Mouse (Mus musculus) skeletal muscle tissue, adult 2 months (tissue): ENCODE data around the gene Slc13a5.

Source experiments
- DNase-seq: peaks from one replicate; pipeline ENCODE4 v3.0.0-alpha.2; 2012; ENCODE audit warnings: low read depth, low spot score

The Slc13a5 gene

DNA sequence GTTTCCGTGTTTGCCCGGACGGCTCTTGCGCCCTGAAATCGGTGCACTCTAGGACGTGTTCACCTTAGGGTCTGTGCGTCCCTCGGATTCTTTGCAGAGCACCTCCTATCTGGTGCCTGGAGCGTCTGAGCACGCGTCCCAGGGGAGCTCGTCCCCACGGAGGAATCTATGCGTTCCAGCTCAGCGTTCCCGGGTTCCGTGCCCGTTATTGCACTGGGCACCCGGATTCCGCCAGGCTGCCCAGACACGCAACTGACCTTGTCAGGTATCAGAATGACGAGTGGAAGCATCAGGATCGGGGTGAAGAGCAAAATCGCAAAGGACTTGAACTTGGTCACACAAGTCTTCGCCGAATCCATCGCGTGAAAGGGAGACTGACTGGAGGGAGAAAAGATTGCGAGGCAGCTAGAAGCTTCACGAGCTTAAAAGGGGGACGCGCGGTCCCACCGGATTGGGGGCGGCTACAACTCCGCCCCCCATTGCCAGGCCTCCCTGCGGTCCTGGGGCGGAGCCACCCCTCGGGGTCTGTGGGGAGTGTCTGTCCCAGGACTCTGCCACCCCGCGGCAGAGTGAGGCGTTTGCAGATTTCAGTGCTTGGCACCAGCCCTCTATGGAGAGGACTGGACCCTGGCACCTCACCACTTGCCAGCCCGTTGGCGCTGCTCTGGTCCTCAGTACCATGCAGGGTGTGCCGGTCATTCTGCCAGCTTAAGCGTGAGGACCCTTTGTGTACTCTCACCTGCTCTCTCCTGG, 639 bp downstream of the Slc13a5 start:
- DNase-seq, result peak; percentile 10

GRCm38 (mm10) chr11:72265483-72265882, 1.5 kb downstream of the Slc13a5 start:
- no peak for DNase-seq

GRCm38 (mm10) chr11:72256441-72256840, 10.6 kb downstream of the Slc13a5 start:
- no peak for DNase-seq

GRCm38 (mm10) chr11:72255629-72256028, 11.4 kb downstream of the Slc13a5 start:
- no peak for DNase-seq

GRCm38 (mm10) chr11:72245196-72245753, 21.7 kb downstream of the Slc13a5 start:
- DNase-seq, result no peak

DNA sequence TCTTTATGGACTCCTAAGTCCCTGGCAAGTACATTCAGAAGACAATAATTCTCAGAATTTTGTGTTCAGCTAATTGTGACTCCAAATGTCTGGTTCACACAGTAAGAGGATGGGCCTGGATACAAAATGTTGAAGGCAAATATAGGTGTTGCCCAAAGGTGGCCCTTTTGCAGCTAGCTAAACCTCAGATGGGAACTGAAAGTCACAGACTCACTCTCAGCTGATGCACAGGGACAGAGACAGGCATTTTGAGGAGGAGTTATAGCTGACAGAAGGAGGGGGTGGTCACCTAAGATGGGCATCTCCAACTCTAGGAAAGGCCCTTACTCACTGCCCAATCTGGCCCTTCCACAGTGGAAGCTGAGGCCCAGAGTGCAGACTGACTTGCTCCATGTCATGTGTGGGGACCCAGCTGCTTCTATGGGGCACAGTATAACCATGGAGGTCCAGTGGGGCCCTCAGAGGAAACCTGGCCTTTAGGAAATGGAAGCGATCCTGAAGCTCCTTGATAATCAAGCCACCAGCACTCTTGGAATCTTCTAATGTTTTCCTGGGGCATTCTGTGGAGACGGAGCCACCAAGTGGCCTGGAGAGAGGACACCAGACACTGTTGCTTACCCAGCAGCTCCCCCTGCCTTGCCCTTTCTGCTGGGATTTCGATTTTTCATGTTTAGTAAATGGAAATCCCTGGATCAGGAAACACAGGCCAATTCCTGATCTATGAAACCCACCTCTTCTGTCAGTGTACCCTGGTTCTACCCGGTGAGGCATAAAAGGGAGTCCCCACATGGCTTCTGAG, 26.8 kb downstream of the Slc13a5 start:
- no peak for DNase-seq

DNA sequence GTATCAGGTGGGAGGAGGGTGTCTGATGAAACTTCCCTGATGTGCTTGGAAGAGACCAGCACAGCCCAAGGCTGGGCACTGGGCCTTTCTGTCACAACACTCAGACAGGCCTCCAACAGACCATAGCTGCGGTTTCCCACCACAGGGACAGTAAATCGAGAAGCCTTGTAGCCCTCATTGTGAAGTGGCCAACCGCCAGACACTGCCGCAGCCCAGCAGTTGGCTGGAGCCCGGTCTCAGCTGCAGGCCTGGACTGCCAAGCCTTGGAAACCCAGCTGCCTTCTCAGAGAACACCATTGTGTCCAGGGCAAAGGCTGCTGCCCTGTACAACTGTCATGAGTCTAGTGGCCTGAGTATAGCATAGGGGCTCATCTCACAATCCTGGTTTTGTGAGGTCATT, 33.0 kb downstream of the Slc13a5 start:
- DNase-seq, result no peak

DNA sequence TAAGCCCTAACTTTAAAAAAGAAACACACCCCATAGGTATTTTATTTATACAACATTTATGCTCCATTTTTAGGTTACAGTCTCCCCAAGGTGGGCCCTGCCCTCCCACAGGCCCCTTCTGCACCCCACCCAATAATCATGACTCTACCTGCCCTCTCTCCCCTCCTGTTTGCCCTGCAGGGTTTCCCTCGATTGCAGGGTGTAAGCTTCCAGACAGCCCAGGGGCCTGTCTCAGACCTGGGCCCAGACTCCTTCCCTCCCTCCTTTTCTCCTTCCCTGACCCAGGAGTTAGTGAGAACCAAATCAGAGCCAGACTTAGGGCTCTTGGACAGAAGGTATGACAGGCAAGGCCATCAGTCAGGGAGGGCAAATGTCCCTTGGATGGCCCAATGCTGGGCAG, 34.0 kb downstream of the Slc13a5 start:
- DNase-seq, result no peak

DNA sequence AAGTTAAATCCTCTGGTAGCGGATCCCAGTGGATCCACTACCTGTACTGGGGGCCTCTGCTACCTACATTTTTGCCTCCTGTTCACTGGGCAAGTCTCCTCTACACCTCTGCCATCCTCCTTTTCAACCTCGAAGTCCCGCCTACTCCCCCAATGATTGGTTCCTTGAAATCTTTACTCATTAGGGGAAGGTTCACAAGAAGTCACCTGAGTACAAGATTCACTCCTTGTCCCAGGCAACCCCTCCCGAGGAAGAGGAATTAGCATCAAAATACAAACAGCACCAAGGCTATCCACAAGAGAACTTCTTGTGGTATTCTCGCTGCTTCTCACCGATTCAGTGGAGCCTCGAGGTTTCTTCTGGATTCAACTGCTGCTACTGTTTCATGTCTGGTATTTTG, 35.0 kb downstream of the Slc13a5 start:
- no peak for DNase-seq

GRCm38 (mm10) chr11:72228513-72228912, 38.5 kb downstream of the Slc13a5 start:
- no peak for DNase-seq

- DNase-seq, result no peak
These were observed 40.1 kb downstream of the Slc13a5 start for GRCm38 (mm10) chr11:72226901-72227300.

DNA sequence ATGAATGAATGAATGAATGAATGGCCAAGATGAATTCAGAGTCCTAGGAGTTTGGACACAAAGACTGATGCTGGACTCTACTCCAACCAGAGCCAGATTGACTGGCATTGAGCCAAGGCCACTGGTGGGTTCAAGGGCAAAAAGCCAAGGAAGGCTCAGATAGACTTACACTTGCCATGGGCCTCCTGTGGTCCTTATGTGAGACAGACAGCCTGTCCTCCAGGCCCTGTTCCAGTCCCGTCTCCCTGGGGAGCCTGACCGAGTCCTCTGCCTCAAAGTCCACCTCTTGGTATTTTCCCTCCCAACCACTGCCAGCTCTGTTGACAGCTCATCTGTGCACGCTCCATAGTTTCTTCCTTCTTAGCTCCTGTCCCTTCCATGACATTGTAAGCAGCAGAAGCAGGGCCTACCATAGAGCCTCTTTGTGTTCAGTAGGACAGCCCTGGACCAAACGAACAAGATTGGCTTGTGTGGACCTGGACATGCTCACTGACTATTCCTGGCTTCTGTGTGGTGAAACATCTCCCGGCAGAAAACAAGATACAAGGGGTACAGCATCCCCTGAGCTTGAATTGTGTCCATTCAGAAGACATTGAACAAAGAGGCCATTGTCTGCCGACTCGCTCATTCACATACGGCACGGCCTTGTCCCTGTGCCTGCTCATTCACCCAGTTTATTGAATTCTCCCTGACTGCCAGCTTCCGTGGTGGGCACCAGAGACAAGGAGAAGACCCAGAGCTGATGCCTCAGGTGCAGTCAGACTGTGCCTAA, 40.8 kb downstream of the Slc13a5 start:
- DNase-seq, result no peak

- DNase-seq, result peak; percentile 65
These were observed 42.2 kb downstream of the Slc13a5 start for GRCm38 (mm10) chr11:72224865-72225264.

DNA sequence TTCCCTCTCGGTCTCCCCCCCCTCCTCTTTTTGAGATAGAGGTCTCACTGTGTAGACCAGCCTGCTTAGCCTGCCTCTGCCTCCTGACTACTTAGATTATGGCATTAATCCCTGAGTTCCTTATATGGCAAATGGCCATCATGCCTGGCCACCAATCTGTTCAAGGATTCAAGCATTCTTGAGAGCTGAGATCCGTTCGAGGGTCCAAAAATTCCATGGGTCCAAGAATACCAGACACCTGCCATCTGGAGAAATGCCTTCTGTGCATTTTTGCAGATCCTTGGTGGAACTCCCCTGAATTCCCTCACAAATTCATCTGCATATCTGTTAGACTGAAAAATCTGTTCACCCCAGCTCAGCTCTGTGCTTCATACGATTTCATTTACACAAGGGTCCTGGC, 43.6 kb downstream of the Slc13a5 start:
- no peak for DNase-seq

- peak; percentile 58 for DNase-seq
These were observed 45.7 kb downstream of the Slc13a5 start for GRCm38 (mm10) chr11:72221278-72221677.

DNA sequence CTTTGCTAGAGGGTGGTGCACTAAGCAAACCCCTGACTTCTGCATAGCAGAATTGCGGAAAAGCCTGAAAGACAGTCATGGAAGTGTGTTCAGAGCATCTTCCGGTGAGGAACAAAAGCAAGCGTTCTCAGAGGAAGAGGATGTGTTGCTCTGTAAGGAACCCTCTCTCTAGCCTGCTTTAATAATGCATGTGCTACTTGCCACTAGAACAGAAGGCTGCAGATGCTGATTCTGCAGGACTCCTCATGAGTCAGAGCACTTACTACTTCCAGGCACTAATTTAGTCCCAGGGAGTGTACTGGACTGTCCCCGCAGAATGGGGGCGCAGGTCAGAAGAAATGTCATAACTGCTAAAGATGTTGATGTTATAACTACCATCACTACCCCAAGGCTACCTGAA, 49.9 kb downstream of the Slc13a5 start:
- DNase-seq, result no peak

GRCm38 (mm10) chr11:72215410-72215797, 51.6 kb downstream of the Slc13a5 start, which contains the start of gene Med31:
TSS of gene Med31 (minus strand) at chr11:72215592.
- peak; percentile 93 for DNase-seq

DNA sequence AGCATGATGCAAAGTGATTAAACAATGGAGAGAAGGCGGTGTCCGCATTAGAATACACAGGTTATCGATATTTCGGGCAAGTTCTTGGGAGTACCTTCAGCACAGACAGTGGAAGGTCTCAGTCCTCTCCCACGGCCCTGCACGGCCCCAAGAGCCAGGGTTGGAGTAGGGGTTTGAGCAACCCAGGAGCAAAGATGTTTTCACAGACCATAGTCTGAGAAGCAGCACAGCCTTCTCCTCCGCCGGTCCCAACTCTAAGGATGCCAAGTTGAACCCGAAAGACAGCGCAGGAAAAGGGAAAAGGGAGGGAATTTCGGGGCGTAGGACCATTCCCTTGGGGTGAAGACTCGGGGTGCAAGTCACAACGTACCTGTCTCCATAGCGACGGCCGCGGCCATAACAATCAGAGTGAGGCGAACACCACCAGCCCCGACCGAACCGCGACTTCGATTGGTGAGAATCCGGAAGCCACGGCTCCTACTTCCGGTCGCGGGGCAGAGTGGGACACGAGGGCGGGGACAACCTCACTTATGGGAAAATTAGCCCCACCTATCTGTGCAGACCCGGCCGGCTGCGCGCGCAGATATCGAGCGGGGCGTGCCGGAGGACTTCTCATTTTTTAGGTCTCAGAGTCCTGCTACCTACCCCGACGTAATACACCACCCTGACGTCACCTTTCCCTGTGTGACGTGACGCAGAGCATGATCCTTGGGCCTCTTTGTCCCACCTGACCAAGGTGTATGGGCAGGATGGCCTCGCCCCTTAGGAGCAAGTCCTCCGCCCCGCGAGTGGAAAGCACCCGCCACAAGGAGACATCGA, 52.2 kb downstream of the Slc13a5 start:
- peak; percentile 95 for DNase-seq

DNA sequence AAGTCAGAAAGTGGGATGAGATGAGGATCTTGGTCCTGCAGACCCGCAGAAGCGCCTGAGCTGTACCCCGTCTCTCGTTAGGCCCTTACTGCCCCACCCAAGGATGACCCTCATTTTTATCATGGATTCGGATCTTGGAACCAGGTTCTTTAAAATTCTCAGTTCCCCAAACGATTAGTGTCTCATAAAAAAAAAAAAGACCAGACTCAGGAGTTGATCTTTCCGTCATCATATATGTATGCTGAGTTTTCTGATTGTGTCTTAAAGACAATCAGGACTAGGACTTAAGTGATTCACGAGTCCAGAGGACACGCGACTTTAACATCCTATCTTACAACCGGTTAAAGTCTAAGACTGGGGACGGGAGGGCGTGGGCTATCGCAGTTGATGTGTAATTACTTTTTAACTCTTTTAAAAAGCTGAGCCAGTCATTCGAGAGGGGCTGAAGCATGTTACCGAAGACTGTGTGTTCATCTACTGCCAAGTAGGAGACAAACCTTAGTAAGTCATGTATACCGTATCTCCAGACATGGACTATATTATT, 59.1 kb downstream of the Slc13a5 start:
- no peak for DNase-seq

DNA sequence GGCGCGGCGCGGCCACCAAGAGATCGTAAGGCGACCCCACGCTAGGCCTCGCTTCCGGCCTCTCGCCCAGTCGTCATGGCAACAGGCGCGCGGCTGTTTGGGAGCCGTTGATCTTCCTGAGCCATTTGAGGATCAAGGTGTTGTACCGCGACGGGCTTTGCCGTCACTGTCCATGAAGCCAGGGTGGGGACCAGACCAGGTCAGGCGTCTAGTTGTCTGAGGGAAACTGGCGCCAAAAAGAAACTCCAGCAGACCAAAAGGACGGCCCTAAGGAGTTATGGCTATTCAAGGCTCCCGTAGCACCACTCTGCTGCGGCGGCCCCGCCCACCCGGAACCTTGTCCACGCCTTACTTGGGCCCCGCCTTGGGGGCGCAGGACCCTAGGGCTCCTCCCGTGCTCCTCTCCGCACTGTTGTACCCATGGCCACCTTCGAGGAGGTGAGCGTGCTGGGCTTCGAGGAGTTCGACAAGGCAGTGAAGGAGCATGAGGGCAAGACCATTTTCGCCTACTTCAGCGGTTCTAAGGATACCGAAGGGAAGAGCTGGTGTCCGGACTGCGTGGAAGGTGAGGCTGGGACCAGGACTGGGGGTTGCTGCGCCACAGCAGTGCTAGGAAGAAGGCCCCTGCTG, 59.7 kb downstream of the Slc13a5 start, which contains the start of the genes 4933427D14Rik and Txndc17:
TSS of gene 4933427D14Rik (minus strand) at position 256 of the 630 bp plus-strand sequence.
TSS of gene Txndc17 (plus strand) at position 344 of the 630 bp plus-strand sequence.
- DNase-seq, result peak; percentile 65
